Mouse (Mus musculus): Measurements from ENCODE around the gene Map3k13. TPM values are rescaled to one million over a fixed set of nuclear protein-coding genes. Genes with fewer than 3 reads are reported as not detected.

The Map3k13 gene
- polyA plus RNA-seq, 1 experiment from 2014 or later = 8.7 TPM

DNA sequence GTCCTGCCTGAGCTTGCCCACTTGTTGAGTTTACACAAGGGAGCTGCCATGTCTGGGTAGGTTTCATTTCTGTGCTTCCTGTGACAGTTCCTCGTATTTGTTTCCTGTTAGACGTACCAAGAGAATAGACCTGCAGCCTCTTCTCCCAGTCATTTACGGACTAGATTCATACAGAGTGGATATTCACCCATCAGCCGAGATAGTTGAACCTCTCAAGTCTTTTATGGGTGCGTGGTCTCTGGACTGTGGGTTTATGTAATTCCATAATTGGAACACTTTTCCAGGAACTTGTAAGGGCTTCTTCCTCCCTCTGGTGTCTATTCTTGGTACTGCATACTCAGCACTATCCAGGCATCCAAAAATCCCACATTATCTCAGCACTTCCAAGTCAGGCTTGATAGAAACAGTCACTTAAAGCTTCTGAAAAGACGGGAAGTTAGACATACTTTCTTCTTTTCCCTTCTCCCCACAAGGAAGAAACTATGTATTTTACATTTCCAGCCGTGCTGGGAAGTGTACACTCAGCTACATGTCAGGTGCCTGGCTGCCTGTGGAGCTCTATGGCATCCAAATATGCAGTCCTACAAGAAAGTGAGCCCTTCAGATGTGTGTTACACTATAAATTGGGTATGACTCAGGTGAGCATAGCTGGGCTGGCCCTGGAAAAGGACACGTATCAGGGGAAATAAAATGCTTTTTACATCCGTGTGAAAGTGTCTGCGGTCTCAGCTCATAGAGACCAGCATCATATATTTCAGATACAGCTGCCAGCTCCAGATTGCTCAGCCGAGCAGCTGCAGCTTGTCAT, 20.9 kb downstream of the Map3k13 start:
- Histone ChIP-seq H3K36me3 (peaks cover 10% of the 10 kb centered on the region; the same call in 1 of the 2 replicates), H3K27me3 (no peaks in the 10 kb centered on the region), H3K4me2 (peak overlapping the region; percentile 42), H3K4me1 (replicated peaks) (peaks cover 9% of the 10 kb centered on the region), H3K4me3 (peak overlapping the region; percentile 14), H3K9ac (peak overlapping the region; percentile 46; the same call in 1 of the 2 replicates), H3K9me3 (no peaks in the 10 kb centered on the region), H3K27ac (replicated peaks) (peak overlapping the region; percentile 61; the same call in 1 of the 2 replicates)
- 53% methylated on average over 11 of the region's 11 CpGs for WGBS
- peak; percentile 73 for ATAC-seq (ENCODE audit: low read depth)

DNA sequence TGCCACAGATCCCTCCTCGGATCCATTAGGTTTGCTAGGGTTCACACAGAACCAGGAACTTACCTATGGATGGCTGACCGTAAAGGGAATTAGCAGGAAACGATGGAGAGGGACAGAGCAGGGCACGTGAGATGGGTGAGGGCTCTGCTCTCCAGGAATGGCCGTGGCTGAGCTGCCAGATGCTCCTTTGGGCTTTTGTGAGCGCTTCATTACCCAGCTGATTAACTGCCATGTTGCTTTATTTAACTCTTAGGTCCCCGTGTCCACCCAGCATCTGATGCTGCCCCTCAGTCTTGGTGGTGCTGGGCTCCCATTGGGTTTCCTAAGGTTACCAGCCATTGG, 21.5 kb downstream of the Map3k13 start:
- H3K4me1 ChIP-seq (replicated peaks) = peaks cover 9% of the 10 kb centered on the region
- H3K4me2 ChIP-seq = peak overlapping the region; percentile 42
- H3K9me3 ChIP-seq = no peaks in the 10 kb centered on the region
- peaks cover 6% of the 10 kb centered on the region; the same call in 1 of the 2 replicates for H3K36me3 ChIP-seq
- ATAC-seq (ENCODE audit: low read depth) = peak; percentile 71
- peak overlapping the region; percentile 61; the same call in 1 of the 2 replicates for H3K27ac ChIP-seq (replicated peaks)
- H3K9ac ChIP-seq = peak overlapping the region; percentile 46
- 14% methylated on average over 7 of the region's 7 CpGs for WGBS
- no peaks in the 10 kb centered on the region for H3K27me3 ChIP-seq
- H3K4me3 ChIP-seq = peak overlapping the region; percentile 14

DNA sequence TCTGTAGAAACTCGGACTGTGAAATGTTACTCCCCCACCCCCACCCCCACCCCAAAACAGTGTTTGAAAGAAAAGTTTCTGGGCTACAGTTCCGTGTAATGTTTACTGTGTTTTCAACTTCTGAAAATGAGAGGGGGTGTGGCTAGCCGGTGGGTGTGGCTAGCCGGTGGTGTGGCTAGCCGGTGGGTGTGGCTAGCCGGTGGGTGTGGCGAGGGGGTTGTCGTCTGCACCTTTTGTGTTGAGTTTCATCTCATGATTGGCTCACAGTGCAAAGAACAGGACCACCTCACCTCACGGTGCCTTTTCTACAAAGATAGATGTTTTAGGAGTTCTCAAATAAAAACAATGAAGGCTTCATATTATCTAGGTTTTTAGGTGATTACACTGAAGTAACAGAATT, 24.0 kb downstream of the Map3k13 start:
- no peaks in the 10 kb centered on the region for H3K36me3 ChIP-seq

DNA sequence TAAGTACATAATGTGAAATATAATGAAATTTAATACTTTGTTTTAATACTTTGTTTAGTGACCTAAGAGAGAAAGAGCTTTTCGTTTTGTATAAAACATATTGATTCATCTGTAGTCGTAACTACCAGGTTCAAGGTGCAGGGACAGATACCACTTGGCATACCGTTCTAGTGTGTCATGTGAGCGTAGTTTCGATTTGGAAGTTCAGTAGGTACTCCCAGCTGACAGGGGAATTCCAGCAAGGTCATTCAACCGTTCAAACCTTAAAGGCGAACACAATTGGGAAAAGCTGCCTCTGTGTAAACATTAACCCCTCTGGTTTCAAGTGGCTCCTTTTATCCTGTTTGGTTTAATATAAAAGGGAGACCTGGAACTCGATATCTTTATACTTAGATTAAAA, 24.5 kb downstream of the Map3k13 start:
- Histone ChIP-seq H3K4me2 (no peak overlapping the region), H3K27me3 (no peaks in the 10 kb centered on the region), H3K9me3 (no peaks in the 10 kb centered on the region), H3K9ac (no peak overlapping the region), H3K36me3 (no peaks in the 10 kb centered on the region), H3K27ac (replicated peaks) (no peak overlapping the region), H3K4me3 (no peak overlapping the region), H3K4me1 (replicated peaks) (peaks cover 9% of the 10 kb centered on the region)
- no peak for ATAC-seq (ENCODE audit: low read depth)
- WGBS = 64% methylated on average over 8 of the region's 8 CpGs

More for the DNA sequence above, 24.0 kb downstream of the Map3k13 start:
- H3K9me3 ChIP-seq = no peaks in the 10 kb centered on the region
- 45% methylated on average over 9 of the region's 9 CpGs for WGBS
- no peak for ATAC-seq (ENCODE audit: low read depth)
- peaks cover 9% of the 10 kb centered on the region for H3K4me1 ChIP-seq (replicated peaks)
- H3K27ac ChIP-seq (replicated peaks) = no peak overlapping the region
- no peaks in the 10 kb centered on the region for H3K27me3 ChIP-seq
- H3K4me2 ChIP-seq = no peak overlapping the region
- no peak overlapping the region for H3K9ac ChIP-seq
- no peak overlapping the region for H3K4me3 ChIP-seq

DNA sequence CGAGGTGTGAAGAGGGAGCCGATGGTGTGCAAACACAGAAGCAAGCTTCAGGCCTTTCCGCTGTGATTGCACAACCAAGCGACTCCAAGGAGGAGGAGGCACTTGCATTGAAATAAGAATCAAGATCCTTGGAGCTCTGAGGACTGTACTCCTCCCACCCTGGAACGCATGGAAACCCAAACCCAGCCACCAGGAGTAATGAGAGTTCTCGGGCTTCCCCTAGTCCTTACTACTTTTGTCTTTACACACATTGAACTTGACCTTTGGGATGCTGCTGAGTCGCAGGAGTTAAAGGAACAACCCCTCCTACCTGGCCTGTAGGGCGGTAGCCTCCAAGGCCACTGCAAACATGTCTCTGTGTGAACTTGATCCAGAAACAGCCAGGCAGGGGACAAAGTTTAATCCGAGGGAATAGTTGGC, 31.5 kb downstream of the Map3k13 start:
- ATAC-seq (ENCODE audit: low read depth) = no peak
- Histone ChIP-seq H3K27ac (replicated peaks) (no peak overlapping the region), H3K4me3 (no peak overlapping the region), H3K36me3 (no peaks in the 10 kb centered on the region), H3K9ac (no peak overlapping the region), H3K4me2 (no peak overlapping the region), H3K4me1 (replicated peaks) (no peaks in the 10 kb centered on the region), H3K27me3 (no peaks in the 10 kb centered on the region), H3K9me3 (no peaks in the 10 kb centered on the region)
- 77% methylated on average over 9 of the region's 9 CpGs for WGBS

DNA sequence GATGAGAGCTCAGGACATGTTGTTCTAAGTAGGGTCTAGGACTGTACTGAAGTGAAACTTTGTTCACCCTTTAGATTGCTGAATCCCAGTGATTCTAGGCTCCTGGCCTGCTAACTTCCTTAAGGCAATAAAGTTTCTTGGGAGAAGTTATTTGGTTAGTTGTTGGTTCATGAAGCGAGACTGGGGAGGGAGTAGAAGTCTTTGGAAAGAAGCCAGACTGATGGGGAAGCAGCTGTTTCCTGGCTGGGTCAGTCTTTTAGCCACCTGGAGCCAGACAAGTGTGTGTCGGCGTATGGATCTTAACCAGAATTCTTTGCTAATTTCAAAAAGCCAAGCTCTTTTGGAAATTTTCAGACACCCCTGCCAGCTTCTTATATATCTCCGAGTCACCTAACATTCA, 33.0 kb downstream of the Map3k13 start:
- no peak overlapping the region for H3K9ac ChIP-seq
- H3K4me3 ChIP-seq = no peak overlapping the region
- H3K27me3 ChIP-seq = no peaks in the 10 kb centered on the region
- no peak overlapping the region for H3K4me2 ChIP-seq
- H3K36me3 ChIP-seq = no peaks in the 10 kb centered on the region
- WGBS = 70% methylated on average over 4 of the region's 4 CpGs
- no peak overlapping the region for H3K27ac ChIP-seq (replicated peaks)
- H3K9me3 ChIP-seq = no peaks in the 10 kb centered on the region
- no peaks in the 10 kb centered on the region for H3K4me1 ChIP-seq (replicated peaks)
- no peak for ATAC-seq (ENCODE audit: low read depth)

DNA sequence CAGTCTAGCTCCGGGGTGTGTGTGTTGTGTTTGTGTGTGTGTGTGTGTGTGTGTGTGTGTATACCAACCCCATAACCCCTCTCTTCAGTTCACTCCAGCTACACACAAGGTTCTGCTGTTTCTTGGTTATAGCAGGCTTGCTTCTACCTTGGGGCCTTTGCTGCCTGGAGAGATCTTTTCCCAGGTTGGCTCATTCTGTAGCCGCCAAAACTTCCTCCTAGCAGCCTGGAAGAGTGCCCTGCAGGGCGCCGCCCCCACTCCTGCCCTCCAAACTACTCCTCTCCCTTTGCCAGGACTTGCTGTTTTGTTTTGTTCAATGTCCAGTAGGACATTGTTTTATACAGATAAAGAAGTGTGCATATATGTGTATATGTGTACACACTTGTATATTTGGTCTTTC, 33.4 kb downstream of the Map3k13 start:
- Histone ChIP-seq H3K36me3 (no peaks in the 10 kb centered on the region), H3K27me3 (no peaks in the 10 kb centered on the region), H3K9ac (no peak overlapping the region), H3K4me1 (replicated peaks) (no peaks in the 10 kb centered on the region), H3K4me3 (no peak overlapping the region), H3K27ac (replicated peaks) (no peak overlapping the region), H3K9me3 (no peaks in the 10 kb centered on the region), H3K4me2 (no peak overlapping the region)
- ATAC-seq (ENCODE audit: low read depth) = no peak
- whole genome bisulfite sequencing = 78% methylated on average over 4 of the region's 4 CpGs

DNA sequence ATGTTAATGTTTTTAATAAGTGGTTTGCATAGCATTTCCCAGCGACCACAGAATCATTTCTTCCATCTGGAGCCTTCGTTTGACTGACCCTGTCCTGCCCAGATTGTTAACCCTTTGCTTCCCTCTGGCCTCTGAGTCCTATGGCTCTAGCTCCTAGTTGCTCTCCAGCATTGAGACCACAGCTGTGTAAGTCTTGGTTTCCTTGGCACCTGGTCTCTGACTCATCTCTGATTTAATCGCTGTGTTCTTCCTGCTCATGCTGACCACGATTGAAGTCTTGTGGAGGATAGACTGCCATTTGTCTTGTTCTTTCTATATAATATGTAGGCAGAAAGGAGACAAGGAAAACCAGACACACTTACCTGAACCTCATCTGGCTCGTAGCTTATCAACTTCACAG, 35.6 kb downstream of the Map3k13 start:
- ATAC-seq (ENCODE audit: low read depth) = no peak
- no peaks in the 10 kb centered on the region for H3K9me3 ChIP-seq
- peaks cover 7% of the 10 kb centered on the region for H3K4me1 ChIP-seq (replicated peaks)
- H3K36me3 ChIP-seq = no peaks in the 10 kb centered on the region
- H3K4me3 ChIP-seq = no peak overlapping the region
- no peak overlapping the region for H3K27ac ChIP-seq (replicated peaks)
- H3K27me3 ChIP-seq = no peaks in the 10 kb centered on the region
- H3K4me2 ChIP-seq = no peak overlapping the region
- H3K9ac ChIP-seq = no peak overlapping the region
- 37% methylated on average over 5 of the region's 5 CpGs for WGBS

DNA sequence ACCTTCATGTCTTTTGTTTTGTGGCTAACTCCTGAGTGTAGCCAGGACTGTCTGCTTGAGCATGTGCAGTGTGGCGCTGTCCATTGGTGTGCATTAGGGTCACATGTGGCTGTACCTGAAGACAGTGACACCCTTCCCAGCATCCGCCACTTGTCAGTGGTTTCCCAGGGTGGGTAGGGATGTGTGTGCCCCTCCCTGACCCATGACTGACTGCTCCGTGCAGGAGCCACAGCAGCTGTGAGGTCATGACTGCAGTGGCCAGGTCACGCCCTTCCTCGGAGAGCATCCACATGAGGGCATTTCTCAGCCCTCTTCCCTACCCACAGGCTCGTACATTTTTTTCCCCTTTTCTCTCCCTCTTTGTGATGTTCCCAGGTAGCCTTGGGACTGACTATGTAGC, 36.6 kb downstream of the Map3k13 start:
- Histone ChIP-seq H3K4me3 (no peak overlapping the region), H3K9ac (no peak overlapping the region), H3K36me3 (no peaks in the 10 kb centered on the region), H3K27ac (replicated peaks) (no peak overlapping the region), H3K27me3 (no peaks in the 10 kb centered on the region), H3K9me3 (no peaks in the 10 kb centered on the region), H3K4me2 (no peak overlapping the region), H3K4me1 (replicated peaks) (peaks cover 7% of the 10 kb centered on the region)
- ATAC-seq (ENCODE audit: low read depth) = no peak
- 55% methylated on average over 6 of the region's 6 CpGs for WGBS

DNA sequence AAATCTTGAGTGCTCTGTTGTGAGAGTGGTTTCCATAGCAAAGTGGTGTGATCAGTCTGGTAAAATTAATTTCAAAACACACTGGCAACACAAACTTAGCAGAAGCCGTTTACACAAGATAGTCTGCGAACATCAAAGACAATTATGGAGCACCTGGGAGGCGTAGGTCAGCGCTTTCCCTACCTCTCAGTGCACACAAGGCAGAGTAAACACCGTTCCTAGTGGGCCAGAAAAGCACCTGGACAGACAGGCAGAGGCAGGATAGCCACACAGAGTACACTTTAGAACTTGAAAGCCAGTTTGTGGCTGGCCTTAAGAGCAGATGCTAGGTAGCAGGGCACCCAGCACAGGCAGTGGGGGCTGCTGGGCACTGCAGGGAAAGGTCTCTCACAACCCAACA, 37.6 kb downstream of the Map3k13 start:
- 82% methylated on average over 5 of the region's 5 CpGs for WGBS
- Histone ChIP-seq H3K4me1 (replicated peaks) (peaks cover 7% of the 10 kb centered on the region), H3K9ac (no peak overlapping the region), H3K9me3 (no peaks in the 10 kb centered on the region), H3K4me3 (no peak overlapping the region), H3K36me3 (no peaks in the 10 kb centered on the region), H3K27me3 (no peaks in the 10 kb centered on the region), H3K4me2 (no peak overlapping the region), H3K27ac (replicated peaks) (no peak overlapping the region)
- no peak for ATAC-seq (ENCODE audit: low read depth)

DNA sequence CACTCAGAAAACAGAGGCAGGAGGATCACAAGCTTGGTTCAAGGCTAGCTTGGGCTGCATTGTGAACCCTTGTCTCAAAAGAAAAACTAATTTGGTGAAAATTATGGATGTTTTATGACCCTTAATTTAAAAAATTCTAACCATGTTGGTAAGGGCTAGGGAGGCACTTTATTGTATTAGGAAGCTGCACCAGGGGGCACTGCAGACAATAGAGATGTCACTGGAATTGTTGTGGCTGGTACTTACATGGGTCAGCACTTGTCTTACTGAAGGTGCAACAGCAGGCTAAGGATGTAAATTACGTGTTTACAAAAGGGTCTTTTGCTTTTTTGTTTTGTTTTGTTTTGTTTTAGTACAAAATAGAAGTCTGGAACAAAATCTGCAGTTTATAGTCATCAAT, 39.3 kb downstream of the Map3k13 start:
- WGBS = 77% methylated on average over 1 of the region's 1 CpGs

DNA sequence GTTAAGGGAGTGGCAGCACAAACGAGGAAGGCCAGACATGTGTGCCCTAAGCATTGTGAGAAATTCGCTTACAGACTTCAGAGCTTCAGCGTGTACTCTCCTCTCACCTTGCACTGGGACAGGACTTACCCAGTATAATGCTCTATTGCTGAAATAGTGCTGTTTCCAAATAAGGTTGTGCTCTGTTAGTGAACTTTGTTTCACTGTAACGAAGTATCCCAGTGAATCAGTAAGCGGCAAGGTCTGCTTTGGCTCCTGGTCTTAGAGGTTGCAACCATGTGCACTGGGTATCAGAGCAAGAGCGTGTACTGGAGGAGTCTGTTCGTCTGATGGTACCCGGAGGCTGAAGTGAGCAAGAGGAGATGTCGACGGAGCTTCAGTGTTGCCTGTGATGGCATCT, 39.8 kb downstream of the Map3k13 start:
- WGBS = 71% methylated on average over 10 of the region's 10 CpGs
- no peak overlapping the region for H3K27ac ChIP-seq (replicated peaks)

More for the DNA sequence above, 39.3 kb downstream of the Map3k13 start:
- Histone ChIP-seq H3K9ac (no peak overlapping the region), H3K36me3 (no peaks in the 10 kb centered on the region), H3K27me3 (no peaks in the 10 kb centered on the region), H3K9me3 (no peaks in the 10 kb centered on the region), H3K4me3 (no peak overlapping the region), H3K4me2 (no peak overlapping the region), H3K27ac (replicated peaks) (no peak overlapping the region), H3K4me1 (replicated peaks) (peaks cover 9% of the 10 kb centered on the region)
- no peak for ATAC-seq (ENCODE audit: low read depth)

More for the DNA sequence above, 39.8 kb downstream of the Map3k13 start:
- H3K27me3 ChIP-seq = no peaks in the 10 kb centered on the region
- H3K9ac ChIP-seq = no peak overlapping the region
- ATAC-seq (ENCODE audit: low read depth) = no peak
- no peaks in the 10 kb centered on the region for H3K36me3 ChIP-seq
- no peaks in the 10 kb centered on the region for H3K9me3 ChIP-seq
- peaks cover 9% of the 10 kb centered on the region for H3K4me1 ChIP-seq (replicated peaks)
- no peak overlapping the region for H3K4me2 ChIP-seq
- H3K4me3 ChIP-seq = no peak overlapping the region

Data from neural tube, embryonic 13.5 days (tissue).